Mouse (Mus musculus) forebrain, embryonic 10.5 days (tissue): Measurements from ENCODE around the gene Lpcat2. TPM values are rescaled to one million over a fixed set of nuclear protein-coding genes. Genes with fewer than 3 reads are reported as not detected.

Experiments
- DNase-seq: peaks from one replicate; pipeline ENCODE4 v3.0.0-alpha.2; 2017; ENCODE audit warnings: low spot score; ENCODE audit errors: extremely low spot score
- H3K27ac ChIP-seq: fragments of 300-500 bp; sonication (generic); 2 replicates; pipeline ENCODE4 v1.5.1; 2016; ENCODE audit warnings: mild to moderate bottlenecking
- H3K27me3 ChIP-seq: fragments of 300-500 bp; sonication (generic); 2 replicates; pipeline ENCODE4 v1.6.1; 2016; ENCODE audit warnings: mild to moderate bottlenecking; ENCODE audit not compliant: poor library complexity, severe bottlenecking
- H3K36me3 ChIP-seq: fragments of 300-500 bp; sonication (generic); replicated peaks from 2 replicates; pipeline ENCODE4 v1.6.1; 2016; ENCODE audit warnings: mild to moderate bottlenecking, moderate library complexity
- H3K4me1 ChIP-seq: fragments of 300-500 bp; sonication (generic); 2 replicates; pipeline ENCODE4 v1.6.1; 2016
- H3K4me3 ChIP-seq: fragments of 300-500 bp; sonication (generic); 2 replicates; pipeline ENCODE4 v1.5.1; 2016; ENCODE audit warnings: mild to moderate bottlenecking, moderate library complexity
- H3K9me3 ChIP-seq: fragments of 300-500 bp; sonication (generic); 2 replicates; pipeline ENCODE4 v1.6.1; 2016; ENCODE audit warnings: mild to moderate bottlenecking, moderate library complexity
- WGBS: fragments of 180-500 bp; shearing (Covaris S2); methylation state at CpG from one replicate; pipeline ENCODE4 v1.1.7; 2016; 5-methylcytosine and 5-hydroxymethylcytosine counted together
- polyA plus RNA-seq: library from polyadenylated mRNA; unstranded; fragments of >200 nt; fragmentation: Nextera tagmentation; extraction: Ambion mirVana; gene quantifications from 2 replicates; pipeline ENCODE4 v1.2.1, GENCODE M21; 2016

Lpcat2 gene
- polyA plus RNA-seq, 1 experiment from 2014 or later = 3.6 TPM

DNA sequence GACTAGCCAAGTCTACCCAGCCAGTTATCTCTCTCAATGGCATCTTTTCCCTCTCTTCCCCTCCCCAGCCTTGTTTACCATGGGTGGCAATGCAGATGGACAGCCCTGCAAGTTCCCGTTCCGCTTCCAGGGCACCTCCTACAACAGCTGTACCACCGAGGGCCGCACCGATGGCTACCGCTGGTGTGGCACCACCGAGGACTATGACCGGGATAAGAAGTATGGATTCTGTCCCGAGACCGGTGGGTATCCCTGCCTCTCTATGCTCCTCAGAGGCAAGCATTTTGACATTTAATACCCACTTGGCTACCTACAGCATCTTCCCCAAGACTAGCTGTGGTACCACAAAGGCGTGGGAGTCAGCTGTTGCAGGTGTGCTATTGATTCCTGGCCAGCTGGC lies 19.2 kb upstream of the Lpcat2 start:
- no peak overlapping the region for H3K27ac ChIP-seq
- no peaks in the 10 kb centered on the region for H3K9me3 ChIP-seq
- H3K27me3 ChIP-seq = no peaks in the 10 kb centered on the region
- DNase-seq = no peak
- peaks cover 51% of the 10 kb centered on the region for H3K36me3 ChIP-seq
- H3K4me3 ChIP-seq = no peak overlapping the region
- H3K4me1 ChIP-seq = no peaks in the 10 kb centered on the region
- WGBS = 96% methylated on average over 11 of the region's 11 CpGs

DNA sequence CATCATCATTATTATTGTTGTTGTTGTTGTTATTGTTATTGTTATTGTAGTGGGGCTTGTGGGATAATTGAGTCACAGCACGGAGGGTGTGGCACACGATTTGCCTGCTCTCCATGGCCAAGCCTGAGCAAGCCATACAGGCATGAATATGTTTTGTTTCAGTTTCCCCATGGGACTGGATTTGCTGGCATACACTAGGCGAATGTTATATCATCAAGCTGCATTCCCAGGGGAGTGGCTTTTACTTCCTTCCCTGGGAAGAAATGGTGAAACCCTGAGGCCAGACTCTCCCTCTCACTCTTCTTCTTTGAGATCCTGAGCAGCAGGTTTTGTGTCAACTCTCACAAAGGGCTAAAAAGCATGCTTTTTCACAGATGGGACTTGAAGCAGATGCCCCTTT lies 16.5 kb upstream of the Lpcat2 start:
- H3K27ac ChIP-seq = no peak overlapping the region
- WGBS = 93% methylated on average over 3 of the region's 3 CpGs
- H3K4me3 ChIP-seq = no peak overlapping the region
- H3K4me1 ChIP-seq = no peaks in the 10 kb centered on the region
- H3K27me3 ChIP-seq = no peaks in the 10 kb centered on the region
- no peaks in the 10 kb centered on the region for H3K9me3 ChIP-seq
- DNase-seq = no peak
- H3K36me3 ChIP-seq = peaks cover 36% of the 10 kb centered on the region

- H3K27ac ChIP-seq = no peak overlapping the region
- 93% methylated on average over 8 of the region's 8 CpGs for WGBS
- H3K36me3 ChIP-seq = peaks cover 42% of the 10 kb centered on the region
Observed at GRCm38 (mm10) chr8:92839161-92839560, 16.0 kb upstream of the Lpcat2 start.

GRCm38 (mm10) chr8:92839876-92840275 lies 15.3 kb upstream of the Lpcat2 start:
- no peaks in the 10 kb centered on the region for H3K9me3 ChIP-seq
- no peaks in the 10 kb centered on the region for H3K27me3 ChIP-seq
- no peak overlapping the region for H3K4me3 ChIP-seq
- no peaks in the 10 kb centered on the region for H3K4me1 ChIP-seq
- 95% methylated on average over 7 of the region's 7 CpGs for WGBS
- peaks cover 42% of the 10 kb centered on the region for H3K36me3 ChIP-seq
- H3K27ac ChIP-seq = no peak overlapping the region
- no peak for DNase-seq

More at GRCm38 (mm10) chr8:92839161-92839560, 16.0 kb upstream of the Lpcat2 start:
- no peak overlapping the region for H3K4me3 ChIP-seq
- no peak for DNase-seq
- no peaks in the 10 kb centered on the region for H3K9me3 ChIP-seq
- no peaks in the 10 kb centered on the region for H3K27me3 ChIP-seq
- H3K4me1 ChIP-seq = no peaks in the 10 kb centered on the region

DNA sequence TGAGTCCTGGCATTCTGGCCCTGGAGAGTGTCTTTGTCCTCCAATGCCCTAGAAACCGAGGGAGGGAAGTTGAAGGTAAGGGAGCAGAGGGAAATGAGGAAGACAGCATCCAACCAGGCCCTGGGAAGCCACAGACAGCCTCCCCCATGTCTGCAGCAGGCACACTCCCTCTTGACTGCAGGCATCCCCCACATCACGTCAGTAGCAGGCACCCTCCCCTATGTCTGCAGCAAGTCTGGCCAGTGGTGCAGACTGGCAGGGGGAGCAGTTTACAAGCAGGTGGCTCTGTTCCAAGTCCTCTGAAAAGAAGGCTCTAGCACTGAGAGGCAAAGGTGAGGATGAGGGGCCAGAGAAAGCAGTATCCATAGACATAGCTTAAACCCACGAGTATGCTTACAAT lies 8.5 kb upstream of the Lpcat2 start:
- 53% methylated on average over 3 of the region's 3 CpGs for WGBS
- H3K4me1 ChIP-seq = peaks cover 25% of the 10 kb centered on the region

DNA sequence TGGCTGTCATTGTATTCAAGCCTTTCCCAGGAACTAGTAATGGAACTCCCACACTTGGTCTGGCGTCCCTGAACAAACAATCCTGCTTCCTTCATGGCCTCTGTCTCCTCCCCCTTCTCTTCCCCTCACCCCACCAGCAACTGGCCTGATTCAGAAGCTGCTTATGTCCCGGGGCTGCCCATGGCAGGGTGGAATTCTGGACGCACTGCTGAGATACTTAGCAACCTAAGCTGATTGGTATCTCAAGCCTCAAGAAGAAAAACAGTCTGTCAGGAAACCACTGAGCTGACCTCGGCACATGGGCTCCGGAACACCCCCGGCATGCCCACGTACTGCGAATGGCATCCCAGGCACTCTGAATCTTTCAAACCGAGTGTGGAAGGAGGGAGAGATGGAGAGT lies 7.8 kb upstream of the Lpcat2 start:
- H3K27me3 ChIP-seq = no peaks in the 10 kb centered on the region
- H3K36me3 ChIP-seq = peaks cover 21% of the 10 kb centered on the region
- H3K27ac ChIP-seq = peak overlapping the region; percentile 71
- H3K4me3 ChIP-seq = no peak overlapping the region
- peaks cover 25% of the 10 kb centered on the region for H3K4me1 ChIP-seq
- DNase-seq = no peak
- H3K9me3 ChIP-seq = no peaks in the 10 kb centered on the region
- 68% methylated on average over 9 of the region's 9 CpGs for WGBS

More for the DNA sequence above, 8.5 kb upstream of the Lpcat2 start:
- no peaks in the 10 kb centered on the region for H3K27me3 ChIP-seq
- DNase-seq = no peak
- peaks cover 24% of the 10 kb centered on the region for H3K36me3 ChIP-seq
- H3K4me3 ChIP-seq = no peak overlapping the region
- peak overlapping the region; percentile 71 for H3K27ac ChIP-seq
- no peaks in the 10 kb centered on the region for H3K9me3 ChIP-seq

- H3K27me3 ChIP-seq = peaks cover 4% of the 10 kb centered on the region; the same call in 1 of the 2 replicates
- no peak for DNase-seq
- no peak overlapping the region for H3K4me3 ChIP-seq
- no peaks in the 10 kb centered on the region for H3K9me3 ChIP-seq
- peaks cover 32% of the 10 kb centered on the region for H3K4me1 ChIP-seq
- no peak overlapping the region for H3K27ac ChIP-seq
- H3K36me3 ChIP-seq = peaks cover 15% of the 10 kb centered on the region; the same call in 1 of the 2 replicates
- 64% methylated on average over 6 of the region's 6 CpGs for WGBS
Observed at GRCm38 (mm10) chr8:92849261-92849660, 5.9 kb upstream of the Lpcat2 start.

- Histone ChIP-seq H3K27me3 (peaks cover 10% of the 10 kb centered on the region; the same call in 1 of the 2 replicates), H3K27ac (0 out of 2 replicates have a peak overlapping the region, but pooled peaks have one; percentile 30), H3K4me1 (peaks cover 37% of the 10 kb centered on the region), H3K36me3 (peaks cover 15% of the 10 kb centered on the region; the same call in 1 of the 2 replicates), H3K4me3 (no peak overlapping the region), H3K9me3 (no peaks in the 10 kb centered on the region)
- DNase-seq = no peak
- WGBS = 88% methylated on average over 4 of the region's 4 CpGs
Observed at GRCm38 (mm10) chr8:92850239-92850638, 4.9 kb upstream of the Lpcat2 start.

DNA sequence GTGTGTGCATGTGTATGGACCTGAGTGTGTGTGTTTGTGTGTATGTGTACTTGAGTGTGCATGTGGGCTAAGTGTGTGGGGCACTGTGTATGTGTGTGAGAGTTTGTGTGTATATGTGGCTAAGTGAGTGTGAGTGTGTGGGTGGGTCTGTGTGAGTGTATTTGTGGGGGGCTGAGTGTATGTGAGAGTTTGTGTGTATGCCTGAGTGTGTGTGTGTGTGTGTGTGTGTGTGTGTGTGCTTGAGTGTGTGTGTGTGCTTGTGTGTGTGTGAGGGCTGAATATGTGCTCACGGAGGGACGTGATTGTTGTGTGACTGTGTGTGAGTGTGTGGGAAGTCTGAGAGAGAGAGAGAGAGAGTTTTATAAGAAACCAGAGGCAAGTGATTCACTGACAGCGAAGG lies 3.8 kb upstream of the Lpcat2 start:
- peaks cover 38% of the 10 kb centered on the region for H3K4me1 ChIP-seq
- WGBS = 85% methylated on average over 3 of the region's 3 CpGs
- H3K4me3 ChIP-seq = no peak overlapping the region
- H3K27ac ChIP-seq = no peak overlapping the region
- no peaks in the 10 kb centered on the region; the same call in 1 of the 2 replicates for H3K9me3 ChIP-seq
- DNase-seq = no peak
- 0 out of 2 replicates have a peak, but pooled peaks cover 10% of the 10 kb centered on the region for H3K36me3 ChIP-seq
- H3K27me3 ChIP-seq = peaks cover 20% of the 10 kb centered on the region

- Histone ChIP-seq H3K27me3 (peaks cover 24% of the 10 kb centered on the region), H3K36me3 (0 out of 2 replicates have a peak, but pooled peaks cover 5% of the 10 kb centered on the region), H3K27ac (no peak overlapping the region), H3K4me1 (peaks cover 24% of the 10 kb centered on the region), H3K4me3 (no peak overlapping the region), H3K9me3 (no peaks in the 10 kb centered on the region; the same call in 1 of the 2 replicates)
- no peak for DNase-seq
- WGBS = 81% methylated on average over 18 of the region's 18 CpGs
Observed at GRCm38 (mm10) chr8:92853188-92853983, 1.8 kb upstream of the Lpcat2 start.

DNA sequence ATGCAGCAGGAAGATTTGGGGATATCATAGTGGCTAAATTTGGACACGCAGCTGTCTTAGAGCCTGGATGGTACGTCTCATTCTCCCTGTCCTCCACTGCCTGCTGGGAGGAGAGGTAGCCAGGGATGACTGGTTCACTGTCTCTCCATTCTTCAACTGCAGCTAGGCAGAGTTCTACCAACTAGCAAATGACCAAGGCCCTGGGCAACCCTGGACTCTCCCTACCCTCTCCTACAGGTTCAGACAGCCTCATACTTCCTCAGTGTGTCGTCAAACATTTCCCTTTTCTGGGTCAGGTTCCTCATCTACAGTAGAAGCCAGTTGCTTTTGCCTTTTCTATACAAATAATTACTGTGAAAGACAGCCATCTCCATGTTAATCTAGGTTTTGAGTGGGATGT lies 466 bp upstream of the Lpcat2 start:
- 0 out of 2 replicates have a peak, but pooled peaks cover 5% of the 10 kb centered on the region for H3K36me3 ChIP-seq
- H3K4me1 ChIP-seq = peaks cover 19% of the 10 kb centered on the region
- no peak overlapping the region for H3K27ac ChIP-seq
- 85% methylated on average over 3 of the region's 3 CpGs for WGBS
- no peak for DNase-seq
- H3K4me3 ChIP-seq = peak overlapping the region; percentile 74
- no peaks in the 10 kb centered on the region; the same call in 1 of the 2 replicates for H3K9me3 ChIP-seq
- peaks cover 24% of the 10 kb centered on the region for H3K27me3 ChIP-seq

GRCm38 (mm10) chr8:92856273-92856986 lies 1.3 kb downstream of the Lpcat2 start:
- no peaks in the 10 kb centered on the region for H3K36me3 ChIP-seq
- H3K27me3 ChIP-seq = peaks cover 24% of the 10 kb centered on the region
- H3K4me1 ChIP-seq = peaks cover 19% of the 10 kb centered on the region
- H3K27ac ChIP-seq = no peak overlapping the region
- H3K4me3 ChIP-seq = no peak overlapping the region
- 94% methylated on average over 7 of the region's 7 CpGs for WGBS
- no peaks in the 10 kb centered on the region; the same call in 1 of the 2 replicates for H3K9me3 ChIP-seq
- DNase-seq = no peak
